Mouse (Mus musculus): ENCODE measurements around the gene Olfr1158. TPM values are rescaled to one million over a fixed set of nuclear protein-coding genes. Genes with fewer than 3 reads are reported as not detected.
"Not testable (repeated sequence)": the region's sequence is repeated elsewhere in the genome, so short reads cannot be mapped to it uniquely, and the experiment has no call there.

Gene Olfr1158
- not detected for total RNA-seq (2021)

- DNase-seq, result no peak
Observed at GRCm38 (mm10) chr2:87989813-87990212, at the start of gene Olfr1158. Olfr1158 (plus strand) TSS chr2:87990113.

DNA sequence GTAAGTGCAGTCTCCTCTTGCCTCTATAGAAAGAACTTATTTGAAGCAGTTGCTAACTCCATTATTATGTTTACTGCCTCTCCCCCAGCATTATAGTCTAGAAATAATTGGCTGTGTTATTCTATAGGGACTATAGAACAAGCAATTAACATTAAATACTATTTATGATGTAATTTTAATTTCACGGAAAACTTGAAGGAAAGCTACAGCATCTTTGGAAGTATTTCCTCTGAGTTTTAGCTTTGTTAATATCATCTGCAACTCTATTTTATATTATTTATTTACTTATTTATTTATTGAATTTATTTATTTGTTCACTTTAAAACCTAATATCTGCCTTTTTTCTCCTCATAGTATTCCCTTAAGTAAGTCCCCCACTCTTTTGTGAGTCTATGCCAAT lies 44.9 kb upstream of the Olfr1158 start, which contains the start of gene Olfr1155:
TSS of gene Olfr1155 (minus strand) at position 101 of the 400 bp plus-strand sequence.
- no peak for DNase-seq

DNA sequence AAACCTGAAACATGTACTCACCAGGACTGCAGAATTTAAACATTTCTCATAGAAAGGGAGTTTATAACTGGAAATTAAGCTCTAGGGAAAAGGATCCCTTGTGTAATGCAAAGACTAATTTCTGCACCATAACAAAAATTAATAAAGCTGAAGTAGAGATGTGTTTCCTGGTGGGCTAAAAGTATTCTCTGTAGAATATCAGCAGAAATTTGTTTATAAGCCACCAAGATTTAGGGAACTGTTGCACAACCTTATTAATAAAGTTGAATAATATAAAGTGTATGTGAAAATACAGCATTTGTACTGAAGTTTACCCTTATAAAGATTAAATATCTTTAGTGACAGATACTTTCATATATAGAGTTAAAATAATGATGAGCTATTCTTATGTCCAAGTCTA lies 36.9 kb upstream of the Olfr1158 start, which contains the start of gene Olfr1156:
TSS of gene Olfr1156 (minus strand) at position 101 of the 400 bp plus-strand sequence.
- no peak for DNase-seq

DNA sequence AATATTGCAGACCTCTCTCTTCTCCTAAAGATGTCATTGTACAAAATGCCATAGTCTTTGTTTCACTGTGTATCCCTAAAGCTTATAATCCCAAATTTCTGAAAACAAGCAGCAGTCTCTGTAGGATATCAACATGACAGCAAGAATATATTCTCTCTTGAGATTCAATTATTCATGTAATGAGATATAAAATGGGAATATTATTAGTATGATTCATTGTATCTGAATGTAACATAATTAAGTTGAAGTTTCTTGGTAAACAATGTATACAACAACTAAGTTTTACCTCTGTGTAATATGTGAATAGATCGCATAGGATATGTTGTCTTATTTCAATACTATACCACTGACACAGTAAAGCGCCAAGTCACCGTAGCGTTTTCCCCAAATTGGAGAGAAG lies 21.7 kb upstream of the Olfr1158 start, which contains the start of gene Olfr1157:
TSS of gene Olfr1157 (minus strand) at position 101 of the 400 bp plus-strand sequence.
- no peak for DNase-seq

DNA sequence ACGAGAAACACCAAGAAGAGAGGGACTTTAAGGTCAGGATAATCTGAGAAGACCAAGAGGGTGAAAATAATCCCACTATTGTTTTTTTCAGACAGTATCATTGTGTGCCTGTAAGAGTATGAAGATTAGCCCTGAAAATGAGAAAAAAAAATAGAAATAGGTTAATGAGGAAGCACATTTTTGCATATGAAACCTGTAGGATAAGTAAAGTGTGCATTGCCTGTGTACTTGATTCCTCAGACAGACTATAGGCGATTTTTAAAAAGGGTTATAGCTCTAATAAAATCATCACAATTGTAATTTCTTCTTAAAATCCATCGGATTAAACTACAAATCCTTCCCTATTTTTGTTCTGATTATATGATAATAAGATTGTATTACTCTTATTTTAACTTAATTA lies 15.3 kb upstream of the Olfr1158 start, which contains the start of gene Olfr74:
TSS of gene Olfr74 (minus strand) at position 101 of the 400 bp plus-strand sequence.
- no peak for DNase-seq

DNA sequence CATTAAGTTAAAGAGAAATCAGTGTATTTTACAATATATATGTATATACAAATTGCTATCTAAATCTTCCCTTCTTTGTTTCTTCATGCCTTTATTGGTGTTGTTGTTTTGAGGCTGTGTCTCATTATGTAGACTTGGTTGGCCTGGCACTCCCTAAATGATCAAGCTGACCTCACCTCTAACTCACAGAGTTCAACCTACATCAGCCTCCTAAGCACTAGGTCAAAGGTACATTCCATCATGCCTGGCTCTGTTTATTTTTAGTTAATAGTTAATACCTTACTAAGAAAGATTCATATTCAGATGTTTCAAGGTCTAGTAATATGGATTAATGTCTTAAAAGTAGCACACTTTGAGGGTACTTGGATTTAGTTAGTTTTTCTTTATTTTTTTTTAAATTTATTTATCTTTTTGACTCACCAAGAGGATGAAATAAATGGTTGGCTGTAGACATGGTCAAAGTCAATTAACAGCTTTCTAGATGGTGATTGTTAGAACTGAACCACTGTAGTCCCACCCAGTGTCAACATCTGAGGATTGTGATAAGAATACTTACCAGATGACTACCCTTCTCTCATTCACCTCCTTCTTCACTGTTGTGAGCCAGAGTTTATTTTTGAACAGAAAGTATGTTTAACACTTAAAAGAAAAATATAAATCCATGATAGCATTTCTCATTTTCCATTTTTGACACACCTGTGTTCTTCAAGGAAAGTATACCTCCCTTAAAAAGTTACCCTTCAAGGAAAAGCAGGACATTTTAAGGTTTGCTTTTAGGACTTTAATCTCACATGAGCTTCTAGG lies 17.8 kb downstream of the Olfr1158 start, which contains the start of gene Olfr1160:
TSS of gene Olfr1160 (minus strand) at position 754 of the 804 bp plus-strand sequence.
- no peak for DNase-seq

- DNase-seq, result not testable (repeated sequence)
Observed at GRCm38 (mm10) chr2:88022474-88022873, 32.6 kb downstream of the Olfr1158 start, which contains the start of gene Olfr1161. Olfr1161 (plus strand) TSS chr2:88022774.

GRCm38 (mm10) chr2:88037599-88037998 lies 47.7 kb downstream of the Olfr1158 start, which contains the start of gene Olfr73:
Olfr73 (minus strand) TSS chr2:88037699.
- no peak for DNase-seq

Other genes starting within 250 kb of the Olfr1158 start
- not detected for gene Olfr1140, start 246.4 kb upstream of the Olfr1158 start, total RNA-seq (2021)
- gene Olfr1141, start 236.1 kb upstream of the Olfr1158 start, total RNA-seq (2021), result not detected
- not detected for gene Olfr152, start 210.6 kb upstream of the Olfr1158 start, total RNA-seq (2021)
- gene Olfr1143, start 189.5 kb upstream of the Olfr1158 start, total RNA-seq (2021), result not detected
- not detected for gene Olfr1145, start 180.3 kb upstream of the Olfr1158 start, total RNA-seq (2021)
- gene Olfr1148, start 159.6 kb upstream of the Olfr1158 start, total RNA-seq (2021), result not detected
- not detected for gene Olfr1150-ps1, start 146.1 kb upstream of the Olfr1158 start, total RNA-seq (2021)
- not detected for gene Olfr1151, start 134.3 kb upstream of the Olfr1158 start, total RNA-seq (2021)
- gene Olfr1152, start 123.6 kb upstream of the Olfr1158 start, total RNA-seq (2021), result not detected
- not detected for gene Olfr1153, start 95.2 kb upstream of the Olfr1158 start, total RNA-seq (2021)
- gene Olfr1154, start 84.9 kb upstream of the Olfr1158 start, total RNA-seq (2021), result not detected
- not detected for gene Olfr1155, start 45.0 kb upstream of the Olfr1158 start, total RNA-seq (2021)
- not detected for gene Olfr1156, start 37.0 kb upstream of the Olfr1158 start, total RNA-seq (2021)
- gene Olfr1157, start 21.8 kb upstream of the Olfr1158 start, total RNA-seq (2021), result not detected
- not detected for gene Olfr74, start 15.4 kb upstream of the Olfr1158 start, total RNA-seq (2021)
- not detected for gene Olfr1160, start 18.2 kb downstream of the Olfr1158 start, total RNA-seq (2021)
- gene Olfr1161, start 32.7 kb downstream of the Olfr1158 start, total RNA-seq (2021), result not detected
- not detected for gene Olfr73, start 47.6 kb downstream of the Olfr1158 start, total RNA-seq (2021)
- gene Olfr1162, start 61.0 kb downstream of the Olfr1158 start, total RNA-seq (2021), result not detected
- gene Olfr1163, start 81.7 kb downstream of the Olfr1158 start, total RNA-seq (2021), result not detected
- gene Olfr1164, start 103.9 kb downstream of the Olfr1158 start, total RNA-seq (2021), result not detected
- not detected for gene Olfr1166, start 138.2 kb downstream of the Olfr1158 start, total RNA-seq (2021)
- gene Olfr1167, start 165.1 kb downstream of the Olfr1158 start, total RNA-seq (2021), result not detected
- gene Olfr1168, start 191.8 kb downstream of the Olfr1158 start, total RNA-seq (2021), result not detected
- not detected for gene Olfr1170, start 238.2 kb downstream of the Olfr1158 start, total RNA-seq (2021)